Mouse (Mus musculus) hindbrain, embryonic 13.5 days (tissue): ENCODE measurements at regions not wholly inside any gene's neighbourhood (a gene's known extent, or its start where the extent isn't known, plus 50 kb on each side); places are given as distances from the start of the nearest gene placed in this dataset.

ENCODE experiments used
- ATAC-seq: fragments of 200-750 bp; cut with Nextera tagmentation; 2 replicates; pipeline ENCODE4 v1.8.0; 2017; ENCODE audit warnings: moderate TSS enrichment; ENCODE audit not compliant: low FRiP score
- H3K27ac ChIP-seq: fragments of 300-500 bp; sonication (generic); 2 replicates; pipeline ENCODE4 v1.5.1; 2015; ENCODE audit warnings: inconsistent platforms, mild to moderate bottlenecking, moderate library complexity
- H3K27me3 ChIP-seq: fragments of 300-500 bp; sonication (generic); 2 replicates; pipeline ENCODE4 v1.6.1; 2015; ENCODE audit warnings: mild to moderate bottlenecking, inconsistent platforms
- H3K36me3 ChIP-seq: fragments of 300-500 bp; sonication (generic); 2 replicates; pipeline ENCODE4 v1.6.1; 2015; ENCODE audit warnings: mild to moderate bottlenecking, inconsistent platforms
- H3K4me1 ChIP-seq: fragments of 300-500 bp; sonication (generic); replicated peaks from 2 replicates; pipeline ENCODE4 v1.6.1; 2015; ENCODE audit warnings: inconsistent platforms
- H3K4me2 ChIP-seq: fragments of 300-500 bp; sonication (generic); 2 replicates; pipeline ENCODE4 v1.6.1; 2015; ENCODE audit warnings: inconsistent platforms, mild to moderate bottlenecking, moderate library complexity
- H3K4me3 ChIP-seq: fragments of 300-500 bp; sonication (generic); 2 replicates; pipeline ENCODE4 v1.5.1; 2015; ENCODE audit warnings: mild to moderate bottlenecking, inconsistent platforms
- H3K9ac ChIP-seq: fragments of 300-500 bp; sonication (generic); 2 replicates; pipeline ENCODE4 v1.6.1; 2015; ENCODE audit warnings: mild to moderate bottlenecking, inconsistent platforms
- H3K9me3 ChIP-seq: fragments of 300-500 bp; sonication (generic); 2 replicates; pipeline ENCODE4 v1.6.1; 2016; ENCODE audit warnings: inconsistent platforms
- WGBS: fragments of 180-500 bp; shearing (Covaris S2); methylation state at CpG from one replicate; pipeline ENCODE4 v1.1.7; 2015; 5-methylcytosine and 5-hydroxymethylcytosine counted together

DNA sequence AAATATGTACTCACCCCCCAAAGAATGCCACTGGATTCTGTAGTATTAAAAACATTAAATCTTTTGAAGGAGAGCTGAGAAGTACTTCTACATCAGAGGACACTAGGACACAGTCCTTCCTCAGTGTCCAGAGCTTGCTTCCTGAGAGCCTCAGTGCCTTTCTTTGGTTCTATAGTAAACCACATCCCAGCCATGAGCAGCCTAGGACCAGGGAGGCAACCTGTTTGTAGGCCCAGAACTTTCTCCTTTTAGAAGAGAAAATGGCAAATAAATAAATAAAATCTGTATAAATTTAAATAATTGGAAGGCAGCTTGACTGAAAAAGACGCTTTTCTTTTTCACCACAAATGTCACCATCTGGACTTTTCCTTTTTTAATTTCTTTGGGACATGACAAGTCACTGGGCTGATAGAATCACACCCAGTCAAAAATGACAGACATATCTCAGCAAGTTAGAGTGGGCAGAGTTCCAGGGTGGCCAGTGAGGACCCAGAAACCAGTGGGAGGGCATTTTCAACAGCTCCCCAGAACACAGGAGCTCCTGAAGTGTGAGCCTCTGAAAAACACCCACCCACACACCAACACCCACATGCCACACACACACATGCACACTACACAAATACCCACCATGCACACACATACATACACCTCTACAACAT, 296.2 kb upstream of the Smarca2 start:
- Histone ChIP-seq H3K4me2 (no peak overlapping the region), H3K27me3 (no peaks in the 10 kb centered on the region), H3K36me3 (no peaks in the 10 kb centered on the region), H3K4me1 (no peaks in the 10 kb centered on the region), H3K4me3 (no peak overlapping the region), H3K27ac (no peak overlapping the region), H3K9ac (no peak overlapping the region), H3K9me3 (no peaks in the 10 kb centered on the region)
- ATAC-seq: no peak
- WGBS: 94% methylated on average over 1 of the region's 1 CpGs

DNA sequence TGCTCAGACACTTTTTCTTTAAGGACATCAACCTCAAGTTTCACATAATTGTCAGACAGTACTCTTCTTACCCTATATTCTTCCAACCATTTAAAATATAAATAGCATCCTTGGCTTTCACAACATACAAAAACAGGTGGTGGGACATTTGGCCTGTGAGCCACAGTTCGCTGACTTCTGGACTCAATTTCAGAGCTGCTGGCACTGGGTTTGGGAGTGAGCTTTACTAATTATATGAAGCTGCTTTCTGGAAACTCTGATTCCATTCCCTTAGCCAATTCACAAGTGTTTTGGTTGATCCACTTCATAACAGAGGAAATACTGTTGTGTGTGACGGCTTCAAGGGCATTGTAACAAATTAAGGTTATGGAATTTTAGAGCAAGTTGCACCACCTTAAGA, 285.9 kb upstream of the Smarca2 start:
- Histone ChIP-seq H3K27me3 (no peaks in the 10 kb centered on the region), H3K4me1 (no peaks in the 10 kb centered on the region), H3K9ac (no peak overlapping the region), H3K36me3 (no peaks in the 10 kb centered on the region), H3K4me2 (no peak overlapping the region), H3K27ac (no peak overlapping the region), H3K4me3 (no peak overlapping the region), H3K9me3 (no peaks in the 10 kb centered on the region)
- 92% methylated on average over 2 of the region's 2 CpGs for WGBS
- no peak for ATAC-seq

DNA sequence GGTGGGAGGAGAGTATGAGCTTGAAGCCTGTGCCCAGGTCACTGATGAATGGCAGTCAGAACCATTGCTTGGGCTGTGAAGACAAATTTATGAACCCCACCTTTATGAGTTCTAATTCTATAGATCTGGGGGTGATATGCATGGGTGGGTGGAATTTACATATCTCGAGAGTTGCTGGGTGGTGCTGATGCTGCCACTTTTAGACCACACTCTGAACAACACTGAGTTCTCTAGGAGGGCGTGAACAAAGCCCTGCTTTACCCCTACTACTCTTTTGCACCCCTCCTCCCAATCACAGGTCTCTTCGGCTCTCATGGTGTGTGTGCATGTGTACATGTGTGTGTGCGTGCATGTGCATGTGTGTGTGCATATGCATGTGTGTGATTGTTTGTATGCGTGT, 281.2 kb upstream of the Smarca2 start:
- H3K4me2 ChIP-seq: no peak overlapping the region
- H3K27ac ChIP-seq: no peak overlapping the region
- no peaks in the 10 kb centered on the region for H3K4me1 ChIP-seq
- no peak overlapping the region for H3K9ac ChIP-seq
- ATAC-seq: no peak
- 92% methylated on average over 5 of the region's 5 CpGs for WGBS
- no peaks in the 10 kb centered on the region for H3K36me3 ChIP-seq
- H3K27me3 ChIP-seq: no peaks in the 10 kb centered on the region
- no peaks in the 10 kb centered on the region for H3K9me3 ChIP-seq
- H3K4me3 ChIP-seq: no peak overlapping the region

DNA sequence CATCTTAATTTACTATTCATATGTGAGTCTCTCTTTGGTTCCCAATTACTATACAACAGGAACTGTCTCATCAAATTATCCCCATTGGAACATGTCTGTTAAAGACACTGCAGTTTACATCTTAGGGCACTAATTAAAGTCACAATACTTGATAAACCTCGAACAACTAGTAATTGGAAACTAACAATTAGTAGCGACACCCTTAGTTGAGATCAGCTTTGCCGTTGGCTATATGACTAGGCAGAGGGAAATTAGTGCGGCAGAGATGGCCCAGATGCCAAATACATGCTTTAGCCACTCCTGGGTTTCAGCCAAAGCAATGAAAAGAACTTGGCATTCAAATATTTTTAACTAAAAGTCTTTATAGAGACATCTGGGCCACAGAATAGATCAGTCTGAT, 265.7 kb upstream of the Smarca2 start:
- Histone ChIP-seq H3K4me1 (no peaks in the 10 kb centered on the region), H3K9me3 (no peaks in the 10 kb centered on the region), H3K9ac (no peak overlapping the region), H3K36me3 (no peaks in the 10 kb centered on the region), H3K27ac (no peak overlapping the region), H3K4me3 (no peak overlapping the region), H3K4me2 (no peak overlapping the region), H3K27me3 (no peaks in the 10 kb centered on the region)
- ATAC-seq: no peak
- WGBS: 84% methylated on average over 4 of the region's 4 CpGs

DNA sequence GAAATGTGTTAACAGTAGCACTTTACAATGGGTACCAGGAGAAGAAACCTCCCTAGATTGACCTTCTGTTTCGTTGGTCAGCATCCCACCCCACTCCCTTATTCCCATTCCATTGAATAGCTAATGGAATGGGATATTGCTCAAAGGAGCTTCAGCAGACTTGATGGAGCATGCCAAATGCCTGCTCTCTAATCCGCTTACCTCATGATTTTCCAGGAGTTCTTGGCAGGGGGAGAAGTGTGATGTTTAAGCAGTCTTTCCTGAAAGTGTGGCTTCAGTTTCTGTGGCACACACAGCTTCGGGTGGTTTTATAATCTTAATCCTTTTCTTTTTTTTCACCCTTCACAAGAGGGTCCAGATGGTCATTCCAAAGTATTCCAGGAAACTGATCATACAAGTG, 264.7 kb upstream of the Smarca2 start:
- no peak for ATAC-seq
- no peak overlapping the region for H3K4me2 ChIP-seq
- no peaks in the 10 kb centered on the region for H3K9me3 ChIP-seq
- no peaks in the 10 kb centered on the region for H3K4me1 ChIP-seq
- WGBS: 72% methylated on average over 3 of the region's 3 CpGs
- no peaks in the 10 kb centered on the region for H3K36me3 ChIP-seq
- no peak overlapping the region for H3K4me3 ChIP-seq
- no peak overlapping the region for H3K9ac ChIP-seq
- H3K27me3 ChIP-seq: no peaks in the 10 kb centered on the region
- no peak overlapping the region for H3K27ac ChIP-seq

DNA sequence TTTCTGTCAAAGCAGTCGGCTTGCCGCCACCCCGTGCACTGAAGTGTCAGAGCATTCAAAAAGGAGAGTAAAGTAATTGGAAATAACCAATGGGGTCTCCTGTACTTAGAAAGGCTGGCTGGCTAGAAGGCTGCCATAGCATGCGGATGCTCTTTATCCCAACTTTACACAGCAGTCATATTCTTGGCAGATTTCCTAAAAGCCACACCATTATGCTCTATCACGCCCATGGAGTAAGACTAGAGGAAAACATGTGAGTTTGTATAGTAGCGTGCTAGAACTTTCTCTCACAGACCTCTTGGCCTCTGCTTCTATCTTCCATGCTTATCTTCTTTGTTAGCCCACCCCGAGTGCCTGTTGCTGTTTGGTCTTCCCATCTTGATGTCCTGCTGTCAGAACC, 249.8 kb upstream of the Smarca2 start:
- H3K36me3 ChIP-seq: no peaks in the 10 kb centered on the region
- H3K9me3 ChIP-seq: no peaks in the 10 kb centered on the region
- H3K27me3 ChIP-seq: no peaks in the 10 kb centered on the region
- no peak overlapping the region for H3K27ac ChIP-seq
- 90% methylated on average over 7 of the region's 7 CpGs for WGBS
- no peaks in the 10 kb centered on the region for H3K4me1 ChIP-seq
- no peak for ATAC-seq
- no peak overlapping the region for H3K4me3 ChIP-seq
- H3K4me2 ChIP-seq: no peak overlapping the region
- no peak overlapping the region for H3K9ac ChIP-seq

DNA sequence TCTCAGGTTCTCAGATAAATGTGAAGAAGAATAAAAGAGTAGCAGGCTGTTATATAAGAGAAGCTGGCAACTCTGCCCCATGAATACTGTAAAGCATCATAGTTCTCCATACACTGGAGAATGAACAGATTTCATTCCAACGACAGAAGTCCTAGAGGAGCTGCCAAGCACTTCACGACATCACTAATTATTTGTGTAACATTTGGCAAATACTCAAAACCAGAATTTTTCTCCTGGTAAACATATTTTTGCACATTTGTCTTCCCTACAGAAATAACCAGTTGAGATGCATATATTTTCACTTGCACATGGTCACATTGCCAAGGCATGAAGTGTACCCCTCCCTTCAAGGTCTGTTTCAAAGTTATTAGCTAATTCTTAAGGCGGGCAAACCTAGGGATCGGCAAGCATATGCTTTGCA, 220.9 kb upstream of the Smarca2 start:
- H3K4me3 ChIP-seq: no peak overlapping the region
- H3K4me1 ChIP-seq: no peaks in the 10 kb centered on the region
- H3K36me3 ChIP-seq: no peaks in the 10 kb centered on the region
- WGBS: 88% methylated on average over 4 of the region's 4 CpGs
- H3K9me3 ChIP-seq: no peaks in the 10 kb centered on the region
- ATAC-seq: no peak
- H3K9ac ChIP-seq: no peak overlapping the region
- no peak overlapping the region for H3K27ac ChIP-seq
- H3K27me3 ChIP-seq: no peaks in the 10 kb centered on the region
- H3K4me2 ChIP-seq: no peak overlapping the region

DNA sequence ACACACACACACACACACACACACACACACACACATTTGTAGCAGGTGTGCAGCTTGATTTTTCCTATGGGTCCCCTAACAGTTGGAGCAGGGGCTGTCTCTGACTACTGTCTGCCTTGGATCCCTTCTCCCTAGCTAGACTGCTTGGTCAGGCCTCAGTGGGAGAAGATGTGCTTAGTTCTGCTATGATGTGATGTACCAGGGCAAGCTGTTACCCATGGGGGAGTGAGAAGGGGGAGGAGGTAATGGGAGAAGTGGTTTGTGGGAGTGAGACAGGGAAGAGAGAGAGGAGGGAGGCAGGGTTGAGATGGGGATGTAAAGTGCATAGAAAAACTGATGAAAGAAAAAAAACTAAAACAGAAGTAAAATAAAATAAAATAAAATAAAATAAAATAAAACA, 218.8 kb upstream of the Smarca2 start:
- H3K4me2 ChIP-seq: no peak overlapping the region
- H3K4me3 ChIP-seq: no peak overlapping the region
- H3K27me3 ChIP-seq: no peaks in the 10 kb centered on the region
- no peaks in the 10 kb centered on the region for H3K9me3 ChIP-seq
- no peak for ATAC-seq
- no peaks in the 10 kb centered on the region for H3K4me1 ChIP-seq
- no peak overlapping the region for H3K9ac ChIP-seq
- H3K36me3 ChIP-seq: no peaks in the 10 kb centered on the region
- H3K27ac ChIP-seq: no peak overlapping the region

DNA sequence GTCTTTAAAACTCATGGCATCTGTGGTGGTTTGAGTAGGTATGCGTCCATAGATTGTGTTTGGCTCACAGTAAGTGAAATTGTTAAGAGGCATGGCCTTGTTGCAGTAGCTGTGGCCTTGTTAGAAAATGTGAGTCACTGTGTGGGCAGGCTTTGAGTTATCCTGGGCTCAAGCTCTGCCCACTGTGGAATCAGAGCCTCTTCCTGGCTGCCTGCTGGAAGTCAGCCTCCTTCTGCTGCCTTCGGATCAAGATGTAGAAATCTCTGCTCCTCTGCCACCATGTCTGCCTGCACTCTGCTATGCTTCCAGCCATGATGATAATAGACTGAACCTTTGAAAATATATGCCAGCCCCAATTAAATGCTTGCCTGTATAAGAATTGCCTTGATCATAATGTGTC, 192.2 kb upstream of the Smarca2 start:
- Histone ChIP-seq H3K9ac (no peak overlapping the region), H3K27me3 (no peaks in the 10 kb centered on the region), H3K36me3 (no peaks in the 10 kb centered on the region), H3K4me1 (no peaks in the 10 kb centered on the region), H3K27ac (no peak overlapping the region), H3K4me3 (no peak overlapping the region), H3K4me2 (no peak overlapping the region), H3K9me3 (no peaks in the 10 kb centered on the region)
- 88% methylated on average over 2 of the region's 2 CpGs for WGBS
- ATAC-seq: no peak

DNA sequence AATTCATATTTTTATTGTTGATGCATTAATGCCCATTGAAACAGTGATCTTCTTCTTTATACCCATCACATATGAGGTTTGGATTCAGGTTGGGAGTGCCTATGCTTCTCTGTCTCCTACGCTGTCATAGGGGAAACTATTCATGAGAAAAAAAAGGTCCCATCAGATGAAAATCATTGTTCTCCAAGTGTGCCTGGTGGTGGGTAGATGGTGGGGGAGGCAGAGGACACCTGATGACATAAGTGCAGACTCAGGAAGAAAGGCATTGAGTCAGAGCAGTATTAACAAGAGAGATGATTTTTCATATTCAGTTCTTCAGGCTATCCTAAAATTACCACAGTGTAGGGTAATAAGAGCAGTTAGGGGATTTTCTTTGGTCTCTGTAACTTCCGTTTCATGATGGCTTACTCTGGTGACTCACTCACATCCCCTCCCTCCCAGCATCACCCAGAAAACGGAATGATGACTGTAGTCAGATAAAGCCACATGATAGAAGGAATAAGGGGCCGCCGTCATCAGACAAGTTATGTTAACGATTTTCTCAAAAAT, 190.3 kb upstream of the Smarca2 start:
- H3K36me3 ChIP-seq: no peaks in the 10 kb centered on the region
- H3K9me3 ChIP-seq: no peaks in the 10 kb centered on the region
- WGBS: 87% methylated on average over 6 of the region's 6 CpGs
- no peaks in the 10 kb centered on the region for H3K27me3 ChIP-seq
- ATAC-seq: no peak
- no peaks in the 10 kb centered on the region for H3K4me1 ChIP-seq
- H3K27ac ChIP-seq: no peak overlapping the region
- no peak overlapping the region for H3K9ac ChIP-seq
- H3K4me2 ChIP-seq: no peak overlapping the region
- no peak overlapping the region for H3K4me3 ChIP-seq

DNA sequence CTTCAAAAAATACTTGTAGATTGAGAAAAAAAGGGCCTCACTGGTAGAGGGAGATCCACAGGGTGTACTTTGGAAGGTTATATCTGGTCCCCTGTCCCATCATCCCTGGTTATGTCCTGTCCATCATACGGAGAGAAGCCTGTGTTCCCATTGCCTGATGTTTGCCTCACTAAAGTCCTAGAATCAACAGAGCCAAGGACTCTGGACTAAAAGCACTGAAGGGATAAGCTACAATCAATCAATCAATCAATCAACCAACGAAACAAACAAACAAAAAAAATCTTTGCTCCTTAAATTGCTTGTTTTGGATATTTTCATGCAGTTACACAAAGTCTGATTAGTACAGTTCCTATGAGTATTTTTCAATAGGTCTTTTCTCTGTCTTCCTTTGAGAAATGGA, 185.1 kb upstream of the Smarca2 start:
- H3K4me2 ChIP-seq: no peak overlapping the region
- no peaks in the 10 kb centered on the region for H3K27me3 ChIP-seq
- no peaks in the 10 kb centered on the region for H3K9me3 ChIP-seq
- H3K4me3 ChIP-seq: no peak overlapping the region
- H3K27ac ChIP-seq: no peak overlapping the region
- H3K36me3 ChIP-seq: no peaks in the 10 kb centered on the region
- no peak for ATAC-seq
- H3K9ac ChIP-seq: no peak overlapping the region
- no peaks in the 10 kb centered on the region for H3K4me1 ChIP-seq
- WGBS: 84% methylated on average over 2 of the region's 2 CpGs

DNA sequence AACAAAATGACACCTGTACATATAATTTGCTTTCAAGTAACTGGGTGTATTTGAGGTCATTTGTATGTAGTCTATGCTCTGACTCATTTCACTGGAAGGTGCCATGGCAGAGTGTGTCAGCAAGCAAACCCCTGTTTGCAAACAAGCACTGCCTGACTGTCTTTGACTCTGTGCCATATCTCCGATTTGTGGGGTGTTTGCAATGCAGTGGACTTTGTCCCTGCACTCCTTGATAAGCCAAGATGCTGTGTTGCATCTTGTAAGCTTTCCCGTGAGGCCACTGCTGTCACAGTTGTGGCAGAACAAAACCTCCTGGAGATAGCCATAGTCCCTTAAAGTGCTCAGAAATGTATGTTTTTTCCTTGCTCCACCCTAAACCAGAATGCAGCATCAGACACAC, 165.7 kb upstream of the Smarca2 start:
- no peaks in the 10 kb centered on the region for H3K9me3 ChIP-seq
- WGBS: 87% methylated on average over 2 of the region's 2 CpGs
- ATAC-seq: no peak

DNA sequence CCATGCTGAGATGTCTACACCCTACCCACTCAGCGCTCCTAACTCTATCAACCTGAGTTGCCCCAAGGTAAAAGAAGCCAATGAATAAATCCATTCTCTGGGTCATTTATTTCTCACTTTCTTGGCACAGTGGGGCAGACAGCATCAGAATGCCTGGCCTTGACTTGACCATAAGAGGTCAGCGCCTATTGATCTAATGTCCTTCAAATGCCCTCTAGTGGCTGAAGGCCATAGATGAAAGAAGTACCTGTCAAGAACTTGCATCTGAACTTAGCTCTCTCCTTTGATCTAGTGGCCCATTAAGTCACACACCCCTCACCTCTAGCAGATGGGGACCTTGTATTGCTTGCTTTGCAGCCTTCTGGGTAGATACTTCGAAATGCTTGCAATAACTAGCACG, 159.5 kb upstream of the Smarca2 start:
- Histone ChIP-seq H3K9ac (no peak overlapping the region), H3K9me3 (no peaks in the 10 kb centered on the region), H3K4me2 (no peak overlapping the region), H3K36me3 (no peaks in the 10 kb centered on the region), H3K27me3 (no peaks in the 10 kb centered on the region), H3K4me3 (no peak overlapping the region), H3K27ac (no peak overlapping the region), H3K4me1 (no peaks in the 10 kb centered on the region)
- WGBS: 92% methylated on average over 4 of the region's 4 CpGs
- ATAC-seq: no peak

More for the DNA sequence above, 165.7 kb upstream of the Smarca2 start:
- Histone ChIP-seq H3K4me1 (no peaks in the 10 kb centered on the region), H3K4me3 (no peak overlapping the region), H3K9ac (no peak overlapping the region), H3K27me3 (no peaks in the 10 kb centered on the region), H3K36me3 (no peaks in the 10 kb centered on the region), H3K27ac (no peak overlapping the region), H3K4me2 (no peak overlapping the region)
